Mouse (Mus musculus) adrenal gland, postnatal 14 days (tissue): ENCODE measurements at regions not wholly inside any gene's neighbourhood (a gene's known extent, or its start where the extent isn't known, plus 50 kb on each side); places are given as distances from the start of the nearest gene placed in this dataset.

ENCODE experiments used
- DNase-seq: peaks from one replicate; pipeline ENCODE4 v3.0.0; 2021; ENCODE audit warnings: mixed read lengths

DNA sequence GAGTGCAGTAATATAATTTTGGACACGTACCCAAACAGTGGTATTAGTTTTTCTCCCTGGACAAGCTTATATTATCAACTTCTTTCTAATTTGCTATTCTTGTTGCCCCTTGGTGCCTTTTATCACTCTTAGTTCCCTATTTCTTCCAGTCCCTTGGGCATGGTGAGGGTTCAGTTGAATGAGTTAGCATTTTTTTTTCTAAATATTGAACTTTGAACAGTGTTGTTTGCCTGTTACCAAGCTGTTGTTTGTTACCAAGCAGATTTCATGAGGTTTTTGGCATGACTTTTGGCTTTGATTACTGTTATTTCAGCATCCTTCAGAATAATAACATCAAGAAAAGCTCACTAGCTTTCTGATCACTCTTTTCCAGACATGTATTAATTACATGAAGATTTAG is 162.3 kb upstream of the Fam98a start:
- no peak for DNase-seq

DNA sequence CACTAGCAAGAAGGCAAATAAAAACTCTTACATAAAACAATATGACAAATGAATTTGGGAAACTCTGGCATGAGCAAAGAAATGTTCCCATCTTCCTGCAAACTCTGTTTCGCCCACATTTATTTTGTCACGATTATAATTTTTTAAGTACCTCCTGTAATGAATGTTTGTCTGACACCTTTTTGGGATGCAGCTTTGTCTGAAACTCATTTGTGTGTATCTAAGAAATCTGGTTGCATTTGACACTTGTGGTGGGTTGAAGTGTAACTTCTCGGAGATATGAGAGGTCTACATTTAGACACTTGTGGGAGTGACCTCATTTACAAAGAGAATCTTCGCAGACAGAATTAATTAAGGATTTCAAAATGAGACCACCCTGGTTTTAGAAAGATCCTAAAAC is 155.9 kb upstream of the Fam98a start:
- DNase-seq, result no peak

DNA sequence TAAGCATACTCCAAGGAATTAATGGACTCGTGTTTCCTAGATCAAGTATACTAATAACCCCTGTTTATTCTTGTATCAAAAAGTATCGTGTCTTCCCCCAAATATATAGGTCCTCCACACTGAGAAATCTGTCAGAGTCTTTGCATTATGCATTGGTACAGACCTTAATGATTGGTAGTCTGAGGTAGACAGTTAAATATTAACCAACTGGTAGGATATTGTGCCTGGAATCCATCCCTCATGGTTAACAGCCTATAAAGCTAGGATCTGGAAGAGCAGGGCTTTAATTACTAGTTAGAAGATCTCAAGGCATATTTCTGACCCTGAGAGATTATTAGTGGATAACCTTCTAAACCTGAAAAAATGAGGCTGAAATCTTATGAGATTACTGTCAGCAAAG is 153.6 kb upstream of the Fam98a start:
- DNase-seq, result no peak

DNA sequence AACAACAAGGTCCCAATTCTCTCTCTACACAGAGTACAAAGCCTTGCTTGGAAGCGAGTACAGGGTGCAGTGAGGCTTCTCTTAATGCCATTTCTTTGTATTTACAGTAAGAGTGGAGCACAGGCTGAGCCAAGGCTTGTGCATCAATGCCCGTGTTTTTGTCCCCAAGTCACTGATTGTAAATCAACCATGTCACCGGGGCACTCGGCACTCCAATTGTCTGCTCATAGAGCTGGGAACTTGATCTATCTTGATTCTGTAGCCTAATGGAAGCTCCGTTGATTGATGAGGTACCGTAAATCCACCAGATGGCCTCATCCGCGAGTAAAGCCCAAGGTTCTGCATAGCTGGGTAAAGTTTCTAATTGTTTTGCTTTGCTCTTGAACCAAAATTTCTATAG is 152.1 kb upstream of the Fam98a start:
- DNase-seq, result no peak

DNA sequence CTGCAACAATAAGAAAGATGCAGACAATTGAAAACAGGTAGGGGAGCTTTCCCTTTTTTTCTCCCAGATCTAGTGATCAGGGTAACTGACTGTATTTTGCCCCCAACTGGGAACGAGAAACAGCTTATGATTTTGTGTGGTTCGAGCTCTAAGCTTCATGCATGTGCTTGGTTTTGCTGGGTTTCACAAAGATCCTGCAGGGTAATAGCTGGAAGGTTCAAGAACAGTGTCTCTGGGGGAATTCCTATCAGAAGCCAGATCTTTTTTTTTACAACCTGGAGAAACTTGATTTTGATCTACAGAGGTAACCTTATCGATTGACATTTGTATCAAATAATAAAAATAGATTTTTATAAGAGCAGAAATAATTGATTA is 145.0 kb upstream of the Fam98a start:
- no peak for DNase-seq

DNA sequence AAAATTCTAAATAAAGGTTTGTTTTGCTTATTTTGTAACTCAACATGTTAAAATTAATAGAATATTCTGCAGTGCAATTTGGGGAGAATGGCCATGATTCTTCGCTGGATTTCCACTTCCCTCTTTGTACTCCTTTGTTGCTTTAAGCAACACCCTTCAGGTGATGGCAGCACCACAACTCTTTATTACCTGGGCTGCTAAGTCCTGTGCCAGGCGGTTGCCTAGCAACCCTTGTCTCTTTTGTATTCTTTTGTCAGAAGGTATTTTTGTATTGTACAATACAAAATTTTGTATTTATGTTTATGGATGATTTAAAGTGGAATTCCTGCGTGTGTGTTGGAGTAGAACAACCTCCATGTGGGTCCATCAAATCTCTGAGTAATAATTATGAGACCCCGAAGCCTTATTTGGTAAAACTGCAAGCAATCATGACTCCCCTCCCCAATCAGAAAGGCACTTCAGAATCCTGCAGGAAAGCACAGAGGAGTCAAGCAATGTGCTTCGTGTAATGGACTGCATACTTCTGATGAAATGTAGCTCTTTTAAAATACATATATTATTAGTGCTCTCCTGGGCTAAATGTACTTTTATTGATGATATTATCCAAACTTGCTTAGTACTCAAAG is 144.5 kb upstream of the Fam98a start:
- no peak for DNase-seq

DNA sequence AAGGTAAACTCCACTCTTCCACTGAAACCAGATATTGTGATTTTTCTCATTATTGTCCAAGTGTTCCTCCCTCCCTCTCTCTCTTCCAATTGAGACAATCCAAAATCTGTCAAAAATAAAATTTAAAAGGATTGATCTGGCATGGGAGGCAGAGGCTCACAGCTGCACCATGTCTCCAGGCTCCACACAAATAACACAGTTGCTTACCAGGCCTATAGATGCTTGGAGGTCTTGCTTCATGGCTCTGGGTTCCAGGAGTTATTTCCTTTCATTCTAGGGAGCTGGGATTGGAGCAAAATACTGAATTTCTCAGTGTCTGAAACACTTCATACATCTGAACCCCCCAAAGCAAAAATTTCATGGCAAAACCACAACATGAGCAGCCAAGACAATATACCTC is 134.2 kb upstream of the Fam98a start:
- DNase-seq, result no peak

DNA sequence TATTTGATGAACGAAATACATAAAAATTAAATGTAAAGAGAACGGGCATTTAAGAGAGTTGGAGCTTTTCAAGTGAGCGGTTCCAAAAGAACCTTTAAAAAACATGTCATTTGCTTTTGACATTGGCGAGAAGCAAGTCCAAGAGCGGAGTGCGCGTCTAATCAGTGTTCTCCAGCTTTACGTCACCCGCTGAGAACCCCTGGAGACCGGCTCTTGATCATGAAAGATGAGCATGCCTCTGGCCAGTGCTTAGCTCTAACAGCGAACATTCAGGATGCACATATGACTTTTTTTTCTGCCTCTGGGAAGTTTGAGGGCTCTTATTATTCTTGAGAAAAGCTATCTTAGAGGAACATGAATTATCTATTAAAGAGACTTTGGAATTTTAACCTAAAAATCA is 95.2 kb upstream of the Fam98a start:
- no peak for DNase-seq

DNA sequence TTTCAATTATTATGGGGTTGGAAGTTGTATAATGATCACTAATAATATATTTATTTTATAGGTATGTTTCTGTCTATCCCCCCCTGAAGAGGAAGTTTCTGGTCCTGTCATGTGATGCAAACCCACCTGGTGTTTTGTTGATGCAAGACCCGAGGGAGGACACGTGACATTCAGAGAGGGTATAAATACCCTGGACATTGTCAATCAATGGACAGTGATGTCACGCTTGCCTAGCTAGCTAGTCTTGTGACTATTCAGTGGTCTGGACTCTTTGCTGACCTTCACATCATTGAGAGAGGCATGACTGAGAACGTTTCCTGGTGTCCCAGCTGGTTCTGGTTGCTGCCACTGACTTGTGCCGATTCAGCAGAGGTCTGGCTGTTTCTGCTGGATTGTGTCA is 93.0 kb upstream of the Fam98a start:
- no peak for DNase-seq

DNA sequence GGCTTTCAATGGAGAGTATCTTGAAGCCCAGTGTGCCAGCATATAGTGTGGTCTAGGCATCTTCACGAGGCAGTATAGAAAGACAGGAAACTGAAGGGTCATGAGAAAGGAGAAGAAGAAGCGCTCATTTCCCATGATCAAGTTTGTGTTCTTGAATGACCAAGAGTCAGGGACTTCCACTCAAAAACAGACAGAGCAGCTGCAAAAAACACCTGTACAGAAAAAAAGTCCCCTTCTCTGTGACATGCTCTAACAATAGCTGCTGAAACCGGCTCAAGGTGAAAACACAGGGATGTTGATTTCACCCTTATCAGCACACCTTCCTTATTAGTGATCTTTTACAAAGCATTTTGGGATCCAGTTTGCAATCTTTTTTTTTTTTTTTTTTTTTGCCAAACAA is 90.6 kb upstream of the Fam98a start:
- no peak for DNase-seq

DNA sequence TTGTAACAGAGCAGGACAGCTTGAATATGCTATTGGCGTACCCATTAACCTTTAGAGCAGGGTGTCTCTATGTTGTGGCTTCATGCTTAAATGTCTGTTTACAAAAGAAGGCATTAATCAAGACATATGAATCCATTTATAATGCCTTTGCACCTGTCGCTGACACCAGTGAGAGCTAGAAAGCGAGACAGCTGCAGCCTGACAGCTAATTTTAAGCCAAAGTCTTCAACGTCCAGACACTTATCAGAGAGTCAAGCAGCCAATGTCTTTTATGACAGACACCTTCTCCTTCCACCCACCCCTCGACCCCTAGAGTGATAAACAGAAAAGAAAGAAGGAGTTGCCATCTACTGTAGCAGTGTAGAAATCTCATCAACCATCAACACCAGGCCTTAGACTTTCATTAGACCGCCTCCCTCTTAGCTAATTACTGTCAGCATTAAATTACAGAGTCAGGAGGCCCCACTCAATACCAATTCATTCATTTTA is 89.3 kb upstream of the Fam98a start:
- no peak for DNase-seq

DNA sequence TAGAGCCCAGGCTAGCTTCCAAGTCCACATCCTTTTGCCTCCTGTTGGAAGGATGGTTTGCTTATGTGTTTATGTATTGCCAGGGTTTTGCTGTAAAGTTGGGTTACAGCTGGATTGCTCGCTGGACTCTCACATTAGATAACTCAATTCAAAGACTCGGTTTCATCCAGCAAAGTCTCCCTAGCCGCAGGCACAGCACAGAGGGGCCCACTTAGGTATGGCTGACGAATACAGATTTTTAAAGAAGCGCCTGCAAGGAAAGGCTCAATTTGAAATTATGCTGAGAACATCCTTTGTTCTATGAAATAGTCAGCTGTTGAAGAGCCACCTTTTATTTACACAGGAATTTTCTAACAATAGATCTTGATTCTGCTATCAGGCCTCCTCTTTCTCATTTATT is 88.8 kb upstream of the Fam98a start:
- DNase-seq, result no peak

DNA sequence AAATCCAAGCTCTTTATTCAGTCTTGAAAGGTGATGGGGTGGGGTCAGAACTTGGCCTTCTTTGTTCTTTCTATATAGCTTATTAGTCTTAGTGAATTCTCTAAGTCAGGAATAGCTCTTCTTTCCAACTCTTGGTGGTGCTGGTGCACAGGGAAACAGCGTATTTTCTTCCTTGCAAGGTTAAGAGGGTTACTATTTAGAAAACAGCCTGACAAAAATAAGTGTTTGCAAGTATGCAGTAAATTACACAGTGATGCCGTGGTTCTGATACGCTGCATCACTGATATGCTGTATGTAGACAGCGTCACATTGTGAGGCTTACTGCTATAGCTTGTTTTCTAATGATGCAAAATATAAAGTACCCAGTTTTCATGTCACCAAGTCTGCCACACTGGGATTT is 78.1 kb upstream of the Fam98a start:
- no peak for DNase-seq

DNA sequence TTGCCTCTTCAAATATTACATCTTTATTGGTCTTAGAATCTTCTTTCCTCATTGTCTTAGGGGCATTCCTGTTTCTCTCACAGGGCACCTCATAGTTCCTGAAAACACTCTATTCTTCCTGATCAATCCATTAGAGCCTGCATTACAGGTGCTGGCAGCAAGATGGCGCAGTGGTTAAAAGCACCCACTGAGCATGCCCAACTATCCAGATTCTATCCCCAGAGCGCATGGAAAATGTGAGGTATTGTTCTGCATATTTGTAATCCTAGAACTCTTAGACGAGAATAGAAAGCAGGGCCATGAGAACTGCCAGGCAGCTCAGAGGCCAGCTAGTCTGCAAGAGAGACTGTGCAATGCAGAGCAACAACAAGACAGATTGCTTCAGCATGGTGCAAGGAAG is 67.7 kb upstream of the Fam98a start:
- DNase-seq, result no peak

DNA sequence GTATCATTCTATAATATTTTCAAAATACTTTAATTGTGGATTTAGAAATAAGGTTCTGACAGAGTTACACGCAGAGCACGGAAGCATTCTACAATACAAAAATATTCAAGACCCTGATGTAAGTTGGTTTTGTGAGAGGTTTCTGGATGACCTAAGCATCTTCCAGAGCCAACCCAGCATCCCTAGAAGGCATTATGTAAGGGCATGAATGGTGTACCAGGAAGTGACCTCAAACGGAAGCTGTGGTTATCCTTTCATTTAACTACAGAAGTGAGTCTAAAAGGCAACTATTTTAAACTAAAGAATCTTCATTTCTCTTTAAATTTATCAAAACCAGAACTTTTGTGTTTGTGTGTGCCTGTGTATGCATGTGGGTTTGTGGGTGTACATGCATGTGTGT is 66.8 kb upstream of the Fam98a start:
- DNase-seq, result no peak

DNA sequence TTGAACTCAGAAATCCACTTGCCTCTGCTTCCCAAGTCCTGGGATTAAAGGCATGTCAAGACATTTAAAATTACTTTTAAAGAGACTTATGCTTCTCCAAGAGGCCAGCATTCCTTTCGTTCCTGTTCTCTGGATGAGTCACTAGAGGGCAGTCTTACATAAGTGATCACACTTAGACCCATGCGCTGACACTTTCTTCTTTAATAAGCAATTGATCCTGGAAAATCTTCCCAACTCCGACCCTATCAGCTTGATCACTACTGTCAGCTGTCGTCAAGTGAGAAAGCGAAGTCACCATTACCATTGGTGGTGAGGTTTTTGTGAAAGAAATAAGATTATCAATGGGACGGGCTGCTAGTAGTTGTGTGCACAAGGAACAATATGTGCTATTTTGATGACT is 65.5 kb upstream of the Fam98a start:
- DNase-seq, result peak; percentile 11

DNA sequence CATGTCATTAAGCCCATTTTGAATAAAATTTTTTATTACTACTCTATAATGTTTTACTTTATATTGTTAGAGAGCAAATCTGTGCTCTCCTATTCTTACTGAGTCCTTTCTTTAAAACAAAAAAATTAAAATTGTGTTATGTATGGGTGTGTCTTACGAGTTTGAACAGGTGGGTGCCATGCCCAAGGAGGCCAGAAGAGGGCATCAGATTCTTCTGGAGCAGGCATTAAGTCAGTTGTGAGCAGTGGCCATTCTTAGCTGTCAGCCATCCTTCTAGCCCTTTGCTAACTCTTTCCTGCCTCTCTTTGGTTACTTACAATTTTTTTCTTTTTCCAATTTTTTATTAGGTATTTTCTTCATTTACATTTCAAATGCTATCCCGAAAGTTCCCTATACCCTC is 63.6 kb upstream of the Fam98a start:
- DNase-seq, result peak; percentile 40

DNA sequence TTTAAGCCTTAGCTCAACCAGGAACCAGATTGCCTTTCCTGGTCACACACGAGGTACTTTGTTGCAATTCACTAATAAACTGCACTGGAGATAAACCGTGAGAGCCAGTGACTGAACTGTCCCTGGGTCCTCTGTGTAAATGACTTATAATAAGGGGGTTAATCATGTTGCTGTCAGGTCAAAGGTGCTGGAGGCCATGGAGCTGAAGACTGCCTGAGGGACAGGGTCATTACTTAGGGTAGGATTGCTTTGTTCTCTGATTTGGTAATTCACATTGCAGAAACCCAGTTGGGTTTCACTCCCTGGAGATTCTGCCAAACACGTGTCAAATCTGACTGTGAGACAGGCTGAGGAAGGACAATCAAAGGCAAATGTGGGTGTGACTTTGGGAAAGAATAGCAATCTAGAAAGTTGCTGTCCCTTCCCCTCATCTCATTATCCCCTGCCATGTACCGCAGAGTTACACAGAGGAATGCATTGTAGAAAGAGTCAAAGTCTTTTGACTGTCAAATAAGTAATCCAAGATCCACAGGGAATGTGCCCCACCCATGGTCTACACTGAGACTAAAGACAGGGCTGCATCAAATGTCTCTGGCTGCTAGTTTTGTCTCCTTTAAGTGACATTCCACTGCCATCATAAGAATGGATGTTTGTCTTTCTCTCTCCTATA is 51.8 kb upstream of the Fam98a start:
- peak; percentile 7 for DNase-seq
